7 mouse cellular contexts compared by ENCODE assay signal in genomic region chr8:114351643-114352427, GRCm38 (mm10).
A peak's percentile ranks its signal among the peaks of the same experiment; 100 is the strongest.
DNase-seq lines count a peak whose midpoint lies in the region; ATAC-seq lines count a peak whose summit lies in the region.

No protein-coding gene starts in this region.

- peak; percentile 8 to 45 for DNase-seq in layer of hippocampus, adult 18-20 months (ENCODE audit: low spot score in 2 of 2)
- no peak for DNase-seq in layer of hippocampus, postnatal 10 days (ENCODE audit: low spot score in 2 of 2)
- peak; percentile 23 for DNase-seq in ZHBTc4 (ENCODE audit: low read depth, low spot score)
- DNase-seq in frontal cortex, postnatal 36 days (ENCODE audit: low spot score in 2 of 2): peak; percentile 41 to 71
- no peak for DNase-seq in c-Kit-positive CD71-positive TER-119-positive erythroid progenitor cells, embryonic 14.5 days (ENCODE audit: low spot score)

- peak; percentile 26; the same call in 1 of the 2 replicates for ATAC-seq in megakaryocyte progenitor cell, adult 5-6 weeks (replicated peaks; ENCODE audit: poor library complexity)
- no peak for ATAC-seq in erythroid progenitor cell, adult 5-6 weeks (replicated peaks; ENCODE audit: low FRiP score, poor library complexity, severe bottlenecking)

Comparison
In these comparisons a context has a peak if more than half of its experiments do, and no peak if none do; other contexts are left out.
1. DNase-seq: peak in layer of hippocampus, adult 18-20 months (2 of 2), ZHBTc4 (single experiment) and frontal cortex, postnatal 36 days (2 of 2); none in layer of hippocampus, postnatal 10 days (0 of 2) and c-Kit-positive CD71-positive TER-119-positive erythroid progenitor cells, embryonic 14.5 days (single experiment).